Mouse (Mus musculus) hindbrain, postnatal 0 days (tissue): ENCODE measurements around the gene Zcchc14. TPM values are rescaled to one million over a fixed set of nuclear protein-coding genes. Genes with fewer than 3 reads are reported as not detected.
"Not testable (repeated sequence)": the region's sequence is repeated elsewhere in the genome, so short reads cannot be mapped to it uniquely, and the experiment has no call there.

Source experiments
- ATAC-seq: fragments of 200-750 bp; cut with Nextera tagmentation; 2 replicates; pipeline ENCODE4 v1.8.0; 2017; ENCODE audit warnings: mild to moderate bottlenecking, moderate TSS enrichment, moderate library complexity
- DNase-seq: peaks from one replicate; pipeline ENCODE4 v3.0.0-alpha.2; 2015; ENCODE audit warnings: low spot score
- H3K27ac ChIP-seq: fragments of 300-500 bp; sonication (generic); 2 replicates; pipeline ENCODE4 v1.5.1; 2014; ENCODE audit warnings: mild to moderate bottlenecking
- H3K27me3 ChIP-seq: fragments of 300-500 bp; sonication (generic); 2 replicates; pipeline ENCODE4 v1.6.1; 2014; ENCODE audit warnings: low read length, mixed read lengths; ENCODE audit not compliant: insufficient read depth
- H3K36me3 ChIP-seq: fragments of 300-500 bp; sonication (generic); 2 replicates; pipeline ENCODE4 v1.6.1; 2014; ENCODE audit warnings: low read length, mixed read lengths; ENCODE audit not compliant: insufficient read depth
- H3K4me1 ChIP-seq: fragments of 300-500 bp; sonication (generic); 2 replicates; pipeline ENCODE4 v1.6.1; 2014; ENCODE audit warnings: antibody characterized with exemption, low read length, mixed read lengths; ENCODE audit not compliant: insufficient read depth
- H3K4me2 ChIP-seq: fragments of 300-500 bp; sonication (generic); 2 replicates; pipeline ENCODE4 v1.6.1; 2014; ENCODE audit warnings: low read depth, mild to moderate bottlenecking, low read length, moderate library complexity, mixed read lengths
- H3K4me3 ChIP-seq: fragments of 300-500 bp; sonication (generic); 2 replicates; pipeline ENCODE4 v1.5.1; 2014; ENCODE audit warnings: low read length
- H3K9ac ChIP-seq: fragments of 300-500 bp; sonication (generic); replicated peaks from 2 replicates; pipeline ENCODE4 v1.6.1; 2014; ENCODE audit warnings: mild to moderate bottlenecking, low read length, moderate library complexity, mixed read lengths
- H3K9me3 ChIP-seq: fragments of 300-500 bp; sonication (generic); 2 replicates; pipeline ENCODE4 v1.6.1; 2016; ENCODE audit warnings: low read length, mixed read lengths
- CTCF ChIP-seq: IDR thresholded peaks from 2 replicates; pipeline ENCODE4 v1.5.1; 2016; ENCODE audit warnings: antibody characterized with exemption, control low read depth, low read depth
- WGBS: fragments of 180-500 bp; shearing (Covaris S2); extraction: QIAGEN DNeasy Blood & Tissue Kit; methylation state at CpG from one replicate; pipeline ENCODE4 v1.1.7; 2014; 5-methylcytosine and 5-hydroxymethylcytosine counted together
- polyA plus RNA-seq: library from polyadenylated mRNA; unstranded; fragments of >200 nt; fragmentation: Nextera tagmentation; extraction: Ambion mirVana; gene quantifications from 2 replicates; pipeline ENCODE4 v1.2.1, GENCODE M21; 2015
- total RNA-seq: library from RNA; depleted of rRNA; stranded (reverse); fragments of >200 nt; gene quantifications from 2 replicates; pipeline ENCODE4 v1.2.3, GENCODE M21; 2014

Zcchc14 gene
- total and polyA plus RNA-seq, 2 experiments from 2014 or later, result 14.3 to 66.4 TPM

GRCm38 (mm10) chr8:121598190-121598589 is 54.5 kb downstream of the Zcchc14 start:
- Histone ChIP-seq H3K27me3 (no peaks in the 10 kb centered on the region), H3K4me3 (no peak overlapping the region), H3K4me2 (no peak overlapping the region), H3K36me3 (peaks cover 43% of the 10 kb centered on the region), H3K9ac (no peak overlapping the region), H3K4me1 (no peaks in the 10 kb centered on the region), H3K9me3 (no peaks in the 10 kb centered on the region), H3K27ac (no peak overlapping the region)
- TF ChIP-seq CTCF, result no peak
- DNase-seq, result no peak
- ATAC-seq, result no peak
- WGBS, result 92% methylated on average over 7 of the region's 7 CpGs

GRCm38 (mm10) chr8:121597492-121597891 is 55.2 kb downstream of the Zcchc14 start:
- peaks cover 43% of the 10 kb centered on the region for H3K36me3 ChIP-seq
- 70% methylated on average over 2 of the region's 2 CpGs for WGBS
- ATAC-seq, result not testable (repeated sequence)

GRCm38 (mm10) chr8:121593983-121594382 is 58.7 kb downstream of the Zcchc14 start:
- H3K4me3 ChIP-seq, result no peak overlapping the region
- no peak overlapping the region for H3K9ac ChIP-seq
- TF ChIP-seq CTCF, result no peak
- ATAC-seq (no peak), DNase-seq (no peak)
- peaks cover 19% of the 10 kb centered on the region for H3K4me1 ChIP-seq
- no peaks in the 10 kb centered on the region for H3K27me3 ChIP-seq
- WGBS, result 73% methylated on average over 9 of the region's 9 CpGs
- no peaks in the 10 kb centered on the region for H3K9me3 ChIP-seq
- H3K36me3 ChIP-seq, result peaks cover 22% of the 10 kb centered on the region
- H3K27ac ChIP-seq, result no peak overlapping the region
- no peak overlapping the region for H3K4me2 ChIP-seq

More at GRCm38 (mm10) chr8:121597492-121597891, 55.2 kb downstream of the Zcchc14 start:
- H3K4me1 ChIP-seq, H3K27me3 ChIP-seq, H3K27ac ChIP-seq, H3K9me3 ChIP-seq, H3K4me3 ChIP-seq, DNase-seq, H3K9ac ChIP-seq, H3K4me2 ChIP-seq: not testable (repeated sequence)

GRCm38 (mm10) chr8:121593293-121593692 is 59.4 kb downstream of the Zcchc14 start:
- Histone ChIP-seq H3K9ac (no peak overlapping the region), H3K4me2 (no peak overlapping the region), H3K9me3 (no peaks in the 10 kb centered on the region), H3K27ac (no peak overlapping the region), H3K4me3 (no peak overlapping the region), H3K36me3 (peaks cover 21% of the 10 kb centered on the region), H3K27me3 (no peaks in the 10 kb centered on the region), H3K4me1 (peaks cover 19% of the 10 kb centered on the region)
- TF ChIP-seq CTCF, result no peak
- no peak for DNase-seq
- ATAC-seq, result no peak
- WGBS, result 89% methylated on average over 5 of the region's 5 CpGs

GRCm38 (mm10) chr8:121591178-121592066 is 61.3 kb downstream of the Zcchc14 start:
- peaks cover 7% of the 10 kb centered on the region; the same call in 1 of the 2 replicates for H3K36me3 ChIP-seq
- H3K27ac ChIP-seq, result peak overlapping the region; percentile 91
- peak overlapping the region; percentile 91 for H3K9ac ChIP-seq
- H3K9me3 ChIP-seq, result no peaks in the 10 kb centered on the region
- H3K4me3 ChIP-seq, result peak overlapping the region; percentile 83
- no peaks in the 10 kb centered on the region for H3K27me3 ChIP-seq
- H3K4me1 ChIP-seq, result peaks cover 19% of the 10 kb centered on the region
- TF ChIP-seq CTCF, result peak; percentile 69
- WGBS, result 17% methylated on average over 20 of the region's 20 CpGs
- peak; percentile 54 for DNase-seq
- ATAC-seq, result peak; percentile 12; the same call in 1 of the 2 replicates
- peak overlapping the region; percentile 93 for H3K4me2 ChIP-seq

GRCm38 (mm10) chr8:121590203-121591177 is 62.2 kb downstream of the Zcchc14 start, which contains the start of gene Map1lc3b:
Gene Map1lc3b, plus strand, starts transcription at chr8:121590361.
- Histone ChIP-seq H3K27ac (peak within 1 kb of the TSS; percentile 91), H3K4me2 (peak within 1 kb of the TSS; percentile 93), H3K36me3 (no peaks in the 10 kb centered on the region), H3K9ac (peak within 1 kb of the TSS; percentile 91), H3K4me1 (peaks cover 23% of the 10 kb centered on the region), H3K9me3 (no peaks in the 10 kb centered on the region), H3K4me3 (peak within 1 kb of the TSS; percentile 83), H3K27me3 (no peaks in the 10 kb centered on the region)
- under 1% methylated on average over 93 of the region's 94 CpGs for WGBS
- TF ChIP-seq CTCF, result no peak
- ATAC-seq (peak; percentile 89), DNase-seq (peak; percentile 99)
